Mouse (Mus musculus) forebrain, embryonic 10.5 days (tissue): ENCODE measurements around the gene Tsen34. TPM values are rescaled to one million over a fixed set of nuclear protein-coding genes. Genes with fewer than 3 reads are reported as not detected.
"Not testable (repeated sequence)": the region's sequence is repeated elsewhere in the genome, so short reads cannot be mapped to it uniquely, and the experiment has no call there.

Experiments used
- DNase-seq: peaks from one replicate; pipeline ENCODE4 v3.0.0-alpha.2; 2017; ENCODE audit warnings: low spot score; ENCODE audit errors: extremely low spot score
- H3K27ac ChIP-seq: fragments of 300-500 bp; sonication (generic); 2 replicates; pipeline ENCODE4 v1.5.1; 2016; ENCODE audit warnings: mild to moderate bottlenecking
- H3K27me3 ChIP-seq: fragments of 300-500 bp; sonication (generic); 2 replicates; pipeline ENCODE4 v1.6.1; 2016; ENCODE audit warnings: mild to moderate bottlenecking; ENCODE audit not compliant: poor library complexity, severe bottlenecking
- H3K36me3 ChIP-seq: fragments of 300-500 bp; sonication (generic); replicated peaks from 2 replicates; pipeline ENCODE4 v1.6.1; 2016; ENCODE audit warnings: mild to moderate bottlenecking, moderate library complexity
- H3K4me1 ChIP-seq: fragments of 300-500 bp; sonication (generic); 2 replicates; pipeline ENCODE4 v1.6.1; 2016
- H3K4me3 ChIP-seq: fragments of 300-500 bp; sonication (generic); 2 replicates; pipeline ENCODE4 v1.5.1; 2016; ENCODE audit warnings: mild to moderate bottlenecking, moderate library complexity
- H3K9me3 ChIP-seq: fragments of 300-500 bp; sonication (generic); 2 replicates; pipeline ENCODE4 v1.6.1; 2016; ENCODE audit warnings: mild to moderate bottlenecking, moderate library complexity
- WGBS: fragments of 180-500 bp; shearing (Covaris S2); methylation state at CpG from one replicate; pipeline ENCODE4 v1.1.7; 2016; 5-methylcytosine and 5-hydroxymethylcytosine counted together
- microRNA-seq: library from miRNA; unstranded; fragments of <30 nt; microRNA quantifications from one replicate; pipeline ENCODE4, GENCODE M21; 2017
- polyA plus RNA-seq: library from polyadenylated mRNA; unstranded; fragments of >200 nt; fragmentation: Nextera tagmentation; extraction: Ambion mirVana; gene quantifications from 2 replicates; pipeline ENCODE4 v1.2.1, GENCODE M21; 2016

The Tsen34 gene
- polyA plus RNA-seq, 1 experiment from 2014 or later, result 286 TPM

- not testable (repeated sequence) for H3K27me3 ChIP-seq, DNase-seq, H3K27ac ChIP-seq, H3K4me3 ChIP-seq, H3K9me3 ChIP-seq
- peaks cover 19% of the 10 kb centered on the region for H3K4me1 ChIP-seq
- peaks cover 39% of the 10 kb centered on the region for H3K36me3 ChIP-seq
- WGBS, result 41% methylated on average over 5 of the region's 5 CpGs
Observed at GRCm38 (mm10) chr7:3708447-3708980, 15.9 kb downstream of the Tsen34 start.

- no peak for DNase-seq
- 78% methylated on average over 1 of the region's 1 CpGs for WGBS
- H3K27me3 ChIP-seq, result no peaks in the 10 kb centered on the region
- no peaks in the 10 kb centered on the region for H3K9me3 ChIP-seq
- H3K36me3 ChIP-seq, result peaks cover 39% of the 10 kb centered on the region
- H3K4me3 ChIP-seq, result no peak overlapping the region
- peaks cover 18% of the 10 kb centered on the region for H3K4me1 ChIP-seq
- no peak overlapping the region for H3K27ac ChIP-seq
Observed at GRCm38 (mm10) chr7:3709000-3709399, 16.3 kb downstream of the Tsen34 start.

GRCm38 (mm10) chr7:3712264-3712942 lies 19.7 kb downstream of the Tsen34 start:
- WGBS, result 52% methylated on average over 5 of the region's 5 CpGs
- Histone ChIP-seq H3K27me3 (no peaks in the 10 kb centered on the region), H3K27ac (no peak overlapping the region), H3K36me3 (peaks cover 8% of the 10 kb centered on the region), H3K9me3 (no peaks in the 10 kb centered on the region), H3K4me1 (no peaks in the 10 kb centered on the region), H3K4me3 (no peak overlapping the region)
- DNase-seq, result no peak

DNA sequence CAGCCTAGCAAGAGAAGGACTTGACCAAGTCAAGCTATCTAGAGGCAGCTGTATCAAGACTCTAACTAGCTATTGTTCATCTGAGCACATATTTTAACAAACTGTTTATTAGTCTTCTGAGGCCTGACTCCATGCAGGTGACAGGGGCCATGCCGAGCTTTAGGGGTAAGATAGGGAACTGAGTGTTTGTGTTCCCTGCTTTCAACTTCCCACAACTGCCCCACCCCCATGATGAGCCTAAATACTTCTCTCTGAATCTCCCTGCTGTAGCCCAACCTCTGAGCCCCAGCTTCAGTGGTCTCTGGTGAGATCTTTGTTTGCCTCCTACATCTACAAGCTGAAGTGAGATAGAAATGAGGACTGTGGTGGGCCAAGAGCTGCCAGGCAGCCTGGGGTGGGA lies 22.6 kb downstream of the Tsen34 start:
- Histone ChIP-seq H3K27me3 (no peaks in the 10 kb centered on the region), H3K27ac (no peak overlapping the region), H3K9me3 (no peaks in the 10 kb centered on the region), H3K36me3 (no peaks in the 10 kb centered on the region), H3K4me1 (no peaks in the 10 kb centered on the region), H3K4me3 (no peak overlapping the region)
- DNase-seq, result no peak
- WGBS, result 68% methylated on average over 1 of the region's 1 CpGs

GRCm38 (mm10) chr7:3720268-3720667 lies 27.6 kb downstream of the Tsen34 start, which contains the start of gene Pirb:
Gene Pirb (minus strand): TSS chr7:3720391.
- not testable (repeated sequence) for H3K4me3 ChIP-seq, H3K27me3 ChIP-seq, DNase-seq, H3K4me1 ChIP-seq, H3K9me3 ChIP-seq, H3K36me3 ChIP-seq, H3K27ac ChIP-seq
- WGBS, result 70% methylated on average over 1 of the region's 3 CpGs

GRCm38 (mm10) chr7:3725459-3725858 lies 32.8 kb downstream of the Tsen34 start:
- not testable (repeated sequence) for H3K4me3 ChIP-seq, H3K9me3 ChIP-seq, H3K36me3 ChIP-seq, H3K4me1 ChIP-seq, DNase-seq, H3K27me3 ChIP-seq, H3K27ac ChIP-seq

GRCm38 (mm10) chr7:3732675-3733074 lies 40.0 kb downstream of the Tsen34 start:
- H3K4me3 ChIP-seq, DNase-seq, H3K27me3 ChIP-seq, H3K4me1 ChIP-seq, H3K9me3 ChIP-seq, H3K27ac ChIP-seq, H3K36me3 ChIP-seq: not testable (repeated sequence)
- no CpG with 5 or more reads among the region's 1 CpGs for WGBS

Small RNAs within 50 kb of the gene (microRNA-seq; reads per million reads assigned to microRNA genes)
- 4.5 reads per million, percentile 11 among the genes with 10 or more reads in this experiment for gene Mir3572

Other genes with a start within 250 kb of the Tsen34 start
- gene Tarm1, start 190.2 kb upstream of the Tsen34 start, polyA plus RNA-seq, result not detected in 2 replicates
- 0.09 TPM in 1 of 2 replicates, not detected in the other for gene Oscar, start 76.7 kb upstream of the Tsen34 start, polyA plus RNA-seq
- gene Ndufa3, start 75.5 kb upstream of the Tsen34 start, polyA plus RNA-seq, result 363 and 367 TPM in 2 replicates
- 29.0 and 30.8 TPM in 2 replicates for gene Tfpt, start 62.9 kb upstream of the Tsen34 start, polyA plus RNA-seq
- gene Prpf31, start 62.9 kb upstream of the Tsen34 start, polyA plus RNA-seq, result 190 and 191 TPM in 2 replicates
- gene Cnot3, start 47.6 kb upstream of the Tsen34 start, polyA plus RNA-seq, result 72.9 and 76.6 TPM in 2 replicates
- 14.6 and 15.4 TPM in 2 replicates for gene Leng1, start 27.0 kb upstream of the Tsen34 start, polyA plus RNA-seq
- 3.3 and 4.1 TPM in 2 replicates for gene Tmc4, start 15.3 kb upstream of the Tsen34 start, polyA plus RNA-seq
- 37.5 and 40.9 TPM in 2 replicates for gene Mboat7, start 660 bp downstream of the Tsen34 start, polyA plus RNA-seq
- 1,434 and 1,436 TPM in 2 replicates for gene Rps9, start 11.1 kb downstream of the Tsen34 start, polyA plus RNA-seq
- 0.19 and 0.26 TPM in 2 replicates for gene Pirb, start 27.5 kb downstream of the Tsen34 start, polyA plus RNA-seq
- gene Gm15448, start 132.8 kb downstream of the Tsen34 start, polyA plus RNA-seq, result not detected in 2 replicates
- not detected in 2 replicates for gene Pira2, start 152.2 kb downstream of the Tsen34 start, polyA plus RNA-seq
- gene Gm14548, start 205.3 kb downstream of the Tsen34 start, polyA plus RNA-seq, result not detected in 2 replicates
- gene Lilra6, start 222.6 kb downstream of the Tsen34 start, polyA plus RNA-seq, result not detected in 2 replicates